Mouse (Mus musculus): ENCODE results near the gene Slc25a25.

DNA sequence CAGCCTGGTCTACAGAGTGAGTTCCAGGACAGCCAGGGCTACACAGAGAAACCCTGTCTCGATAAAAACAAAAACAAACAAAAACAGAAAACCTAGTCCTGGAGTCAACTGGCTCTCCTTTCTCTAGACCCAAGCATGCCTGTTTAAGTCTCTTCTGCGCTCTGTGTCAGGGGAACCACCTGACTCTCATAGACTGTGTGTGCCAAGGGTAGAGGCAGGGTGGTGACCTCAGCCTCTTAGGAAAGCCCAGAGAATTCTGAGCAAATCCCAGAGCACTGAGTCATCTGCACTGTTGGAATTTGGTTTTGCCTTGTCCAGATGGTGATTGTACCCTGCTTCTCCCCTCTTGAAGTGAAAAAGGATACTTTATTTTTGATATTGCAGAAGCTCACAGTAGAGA lies 7.1 kb upstream of the Slc25a25 start:
- TF ChIP-seq EP300 (optimal IDR thresholded peaks at IDR 0.05) (no peak), CTCF (IDR thresholded peaks at IDR 0.05; ENCODE audit: low read depth) (no peak)
